Mouse (Mus musculus): ENCODE measurements around the gene Gba.
A peak's percentile ranks its signal among the peaks of the same experiment; 100 is the strongest.

DNA sequence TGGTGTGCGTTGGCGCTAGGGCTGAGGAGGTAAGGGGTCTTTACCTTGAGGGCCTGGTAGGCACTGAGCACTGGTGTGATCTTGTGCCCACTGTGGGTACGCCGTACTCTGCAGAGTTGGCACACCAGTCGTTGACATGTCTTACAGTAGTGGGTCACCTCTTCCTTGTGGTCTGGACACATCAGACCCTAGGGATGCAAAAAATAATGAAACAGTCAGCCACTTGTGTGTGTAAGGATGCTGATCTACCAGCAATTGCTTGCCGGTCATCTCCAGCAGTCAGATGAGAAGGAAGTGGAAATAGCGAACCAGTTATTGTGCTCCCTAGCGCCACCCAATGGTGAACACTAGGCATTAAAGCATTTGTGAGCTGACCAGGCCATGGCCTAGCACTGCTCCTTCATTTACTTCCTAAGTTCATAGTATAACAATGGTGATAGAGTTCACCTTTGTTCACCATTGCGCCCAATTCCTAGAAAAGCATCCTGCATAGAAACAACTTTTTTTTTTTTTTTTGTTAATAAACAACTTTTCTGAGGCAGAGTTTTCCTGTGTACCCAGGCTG is 39.7 kb downstream of the Gba start:
- TF ChIP-seq CTCF (IDR thresholded peaks at IDR 0.05; ENCODE audit: borderline replicate concordance, extremely low read depth, insufficient read depth, insufficient read length) (peak; percentile 70; the same call in 1 of the 2 replicates), POLR2A (IDR thresholded peaks at IDR 0.05; ENCODE audit: borderline replicate concordance, extremely low read depth, insufficient read depth, insufficient read length, poor library complexity, severe bottlenecking) (no peak)

Measured in brain, embryonic 14.5 days (tissue).